Mouse (Mus musculus): ENCODE results near the gene C2cd4d.

The C2cd4d gene

GRCm38 (mm10) chr3:94362138-94362537 lies at the start of gene C2cd4d:
TSS of gene C2cd4d (plus strand) at chr3:94362438.
- no peak for DNase-seq (ENCODE audit: low spot score)

- DNase-seq (ENCODE audit: low spot score) = no peak
Measured at GRCm38 (mm10) chr3:94328681-94329080, 33.6 kb upstream of the C2cd4d start.

- no peak for DNase-seq (ENCODE audit: low spot score)
Measured at GRCm38 (mm10) chr3:94334442-94334841, 27.8 kb upstream of the C2cd4d start.

GRCm38 (mm10) chr3:94338522-94338921 lies 23.7 kb upstream of the C2cd4d start:
- DNase-seq (ENCODE audit: low spot score) = no peak

GRCm38 (mm10) chr3:94341959-94342422 lies 20.2 kb upstream of the C2cd4d start, which contains the start of gene Them5:
TSS of gene Them5 (plus strand) at chr3:94342099.
- no peak for DNase-seq (ENCODE audit: low spot score)

- DNase-seq (ENCODE audit: low spot score) = no peak
Measured at GRCm38 (mm10) chr3:94342552-94342951, 19.7 kb upstream of the C2cd4d start.

- no peak for DNase-seq (ENCODE audit: low spot score)
Measured at GRCm38 (mm10) chr3:94344182-94344581, 18.1 kb upstream of the C2cd4d start.

GRCm38 (mm10) chr3:94344897-94345296 lies 17.3 kb upstream of the C2cd4d start:
- no peak for DNase-seq (ENCODE audit: low spot score)

- no peak for DNase-seq (ENCODE audit: low spot score)
Measured at GRCm38 (mm10) chr3:94348146-94348545, 14.1 kb upstream of the C2cd4d start.

GRCm38 (mm10) chr3:94360812-94361211 lies 1.4 kb upstream of the C2cd4d start:
- no peak for DNase-seq (ENCODE audit: low spot score)

GRCm38 (mm10) chr3:94363291-94364153 lies 1.3 kb downstream of the C2cd4d start:
- DNase-seq (ENCODE audit: low spot score) = peak; percentile 27

GRCm38 (mm10) chr3:94364154-94364526 lies 1.9 kb downstream of the C2cd4d start:
- DNase-seq (ENCODE audit: low spot score) = no peak

GRCm38 (mm10) chr3:94366761-94367160 lies 4.5 kb downstream of the C2cd4d start:
- peak; percentile 66 for DNase-seq (ENCODE audit: low spot score)

GRCm38 (mm10) chr3:94367511-94367910 lies 5.3 kb downstream of the C2cd4d start:
- no peak for DNase-seq (ENCODE audit: low spot score)

GRCm38 (mm10) chr3:94368631-94369030 lies 6.4 kb downstream of the C2cd4d start:
- no peak for DNase-seq (ENCODE audit: low spot score)

- DNase-seq (ENCODE audit: low spot score) = no peak
Measured at GRCm38 (mm10) chr3:94369709-94370108, 7.5 kb downstream of the C2cd4d start.

GRCm38 (mm10) chr3:94371637-94372036 lies 9.4 kb downstream of the C2cd4d start:
- DNase-seq (ENCODE audit: low spot score) = peak; percentile 70

- no peak for DNase-seq (ENCODE audit: low spot score)
Measured at GRCm38 (mm10) chr3:94372038-94372437, 9.8 kb downstream of the C2cd4d start.

GRCm38 (mm10) chr3:94372641-94373040 lies 10.4 kb downstream of the C2cd4d start, which contains the start of gene Rorc:
TSS of gene Rorc (plus strand) at chr3:94372794.
- peak; percentile 16 for DNase-seq (ENCODE audit: low spot score)

GRCm38 (mm10) chr3:94373090-94373489 lies 10.9 kb downstream of the C2cd4d start:
- no peak for DNase-seq (ENCODE audit: low spot score)

GRCm38 (mm10) chr3:94373597-94374011 lies 11.4 kb downstream of the C2cd4d start:
- DNase-seq (ENCODE audit: low spot score) = peak; percentile 43

- no peak for DNase-seq (ENCODE audit: low spot score)
Measured at GRCm38 (mm10) chr3:94374636-94375035, 12.4 kb downstream of the C2cd4d start.

GRCm38 (mm10) chr3:94375146-94375545 lies 12.9 kb downstream of the C2cd4d start:
- DNase-seq (ENCODE audit: low spot score) = no peak

GRCm38 (mm10) chr3:94375861-94376260 lies 13.6 kb downstream of the C2cd4d start:
- DNase-seq (ENCODE audit: low spot score) = no peak

All from urinary bladder, postnatal 25 days (tissue).